Mouse (Mus musculus) stomach, embryonic 15.5 days (tissue): ENCODE measurements around the gene Raly. TPM values are rescaled to one million over a fixed set of nuclear protein-coding genes. Genes with fewer than 3 reads are reported as not detected.

ENCODE experiments used
- ATAC-seq: fragments of 200-750 bp; cut with Nextera tagmentation; 2 replicates; pipeline ENCODE4 v1.8.0; 2017; ENCODE audit warnings: low read depth, moderate number of reproducible peaks, moderate TSS enrichment; ENCODE audit not compliant: insufficient read depth, low FRiP score
- H3K27ac ChIP-seq: fragments of 300-500 bp; sonication (generic); 2 replicates; pipeline ENCODE4 v1.5.1; 2015; ENCODE audit warnings: mild to moderate bottlenecking, inconsistent platforms
- H3K27me3 ChIP-seq: fragments of 300-500 bp; sonication (generic); replicated peaks from 2 replicates; pipeline ENCODE4 v1.6.1; 2015; ENCODE audit warnings: inconsistent platforms
- H3K36me3 ChIP-seq: fragments of 300-500 bp; sonication (generic); 2 replicates; pipeline ENCODE4 v1.6.1; 2015; ENCODE audit warnings: inconsistent platforms
- H3K4me1 ChIP-seq: fragments of 300-500 bp; sonication (generic); 2 replicates; pipeline ENCODE4 v1.6.1; 2015; ENCODE audit warnings: inconsistent platforms
- H3K4me2 ChIP-seq: fragments of 300-500 bp; sonication (generic); 2 replicates; pipeline ENCODE4 v1.6.1; 2015; ENCODE audit warnings: mild to moderate bottlenecking, inconsistent platforms
- H3K4me3 ChIP-seq: fragments of 300-500 bp; sonication (generic); replicated peaks from 2 replicates; pipeline ENCODE4 v1.5.1; 2015; ENCODE audit warnings: inconsistent platforms
- H3K9ac ChIP-seq: fragments of 300-500 bp; sonication (generic); 2 replicates; pipeline ENCODE4 v1.6.1; 2015; ENCODE audit warnings: inconsistent platforms
- H3K9me3 ChIP-seq: fragments of 300-500 bp; sonication (generic); 2 replicates; pipeline ENCODE4 v1.6.1; 2016; ENCODE audit warnings: inconsistent platforms
- whole genome bisulfite sequencing: fragments of 180-500 bp; shearing (Covaris S2); methylation state at CpG from one replicate; pipeline ENCODE4 v1.1.7; 2015; 5-methylcytosine and 5-hydroxymethylcytosine counted together
- polyA plus RNA-seq: library from polyadenylated mRNA; unstranded; fragments of >200 nt; fragmentation: Nextera tagmentation; extraction: Ambion mirVana; gene quantifications from 2 replicates; pipeline ENCODE4 v1.2.1, GENCODE M21; 2015

Gene Raly
- polyA plus RNA-seq, 1 experiment from 2014 or later: 36.7 TPM

GRCm38 (mm10) chr2:154915922-154916541 lies 125.1 kb downstream of the Raly start:
- Histone ChIP-seq H3K4me2 (no peak overlapping the region), H3K9me3 (no peaks in the 10 kb centered on the region), H3K4me3 (no peak overlapping the region), H3K4me1 (no peaks in the 10 kb centered on the region; the same call in 1 of the 2 replicates), H3K36me3 (no peaks in the 10 kb centered on the region), H3K27ac (no peak overlapping the region), H3K27me3 (no peaks in the 10 kb centered on the region), H3K9ac (no peak overlapping the region)
- WGBS: 65% methylated on average over 12 of the region's 12 CpGs
- ATAC-seq: no peak

- no peaks in the 10 kb centered on the region for H3K9me3 ChIP-seq
- no peaks in the 10 kb centered on the region for H3K27me3 ChIP-seq
- no peaks in the 10 kb centered on the region; the same call in 1 of the 2 replicates for H3K4me1 ChIP-seq
- no peak for ATAC-seq
- no peak overlapping the region for H3K4me3 ChIP-seq
- no peaks in the 10 kb centered on the region for H3K36me3 ChIP-seq
- no peak overlapping the region for H3K9ac ChIP-seq
- no peak overlapping the region for H3K4me2 ChIP-seq
- WGBS: 22% methylated on average over 2 of the region's 2 CpGs
- no peak overlapping the region for H3K27ac ChIP-seq
Measured at GRCm38 (mm10) chr2:154916547-154916946, 125.7 kb downstream of the Raly start.

Other genes with a start within 250 kb of the Raly start
- gene 1700003F12Rik, start 244.0 kb upstream of the Raly start, polyA plus RNA-seq: 0.59 and 1.5 TPM in 2 replicates
- gene Actl10, start 239.3 kb upstream of the Raly start, polyA plus RNA-seq: 0.12 and 0.37 TPM in 2 replicates
- 2.4 and 2.5 TPM in 2 replicates for gene Necab3, start 232.2 kb upstream of the Raly start, polyA plus RNA-seq
- gene E2f1, start 221.2 kb upstream of the Raly start, polyA plus RNA-seq: 20.2 and 21.1 TPM in 2 replicates
- gene Pxmp4, start 187.4 kb upstream of the Raly start, polyA plus RNA-seq: 26.8 and 30.2 TPM in 2 replicates
- gene Zfp341, start 177.8 kb upstream of the Raly start, polyA plus RNA-seq: 0.83 and 0.88 TPM in 2 replicates
- gene 4930519P11Rik, start 177.7 kb upstream of the Raly start, polyA plus RNA-seq: 0.30 and 0.78 TPM in 2 replicates
- 35.9 and 40.0 TPM in 2 replicates for gene Chmp4b, start 139.4 kb upstream of the Raly start, polyA plus RNA-seq
- gene Gm14214, start 21.1 kb upstream of the Raly start, polyA plus RNA-seq: not detected in 2 replicates
- gene a, start 306 bp downstream of the Raly start, polyA plus RNA-seq: 0.57 and 1.3 TPM in 2 replicates
- 92.7 and 94.8 TPM in 2 replicates for gene Eif2s2, start 101.8 kb downstream of the Raly start, polyA plus RNA-seq
- gene Gm14226, start 227.2 kb downstream of the Raly start, polyA plus RNA-seq: 2.6 and 3.1 TPM in 2 replicates